Mouse (Mus musculus): ENCODE measurements at regions not wholly inside any gene's neighbourhood (a gene's known extent, or its start where the extent isn't known, plus 50 kb on each side); places are given as distances from the start of the nearest gene placed in this dataset.
A peak's percentile ranks its signal among the peaks of the same experiment; 100 is the strongest.
"Not testable (repeated sequence)": the region's sequence is repeated elsewhere in the genome, so short reads cannot be mapped to it uniquely, and the experiment has no call there.

GRCm38 (mm10) chr4:28064935-28065334, 748.0 kb upstream of the Epha7 start:
- DNase-seq, result no peak

- no peak for DNase-seq
These were observed 747.1 kb upstream of the Epha7 start for GRCm38 (mm10) chr4:28065828-28066227.

- no peak for DNase-seq
These were observed 733.9 kb upstream of the Epha7 start for GRCm38 (mm10) chr4:28079030-28079429.

GRCm38 (mm10) chr4:28092854-28093253, 720.1 kb upstream of the Epha7 start:
- DNase-seq, result no peak

GRCm38 (mm10) chr4:28143165-28143564, 669.8 kb upstream of the Epha7 start:
- no peak for DNase-seq

GRCm38 (mm10) chr4:28155116-28155515, 657.8 kb upstream of the Epha7 start:
- no peak for DNase-seq

GRCm38 (mm10) chr4:28176771-28177170, 636.2 kb upstream of the Epha7 start:
- peak; percentile 6 for DNase-seq

GRCm38 (mm10) chr4:28190861-28191260, 622.1 kb upstream of the Epha7 start:
- DNase-seq, result no peak

- DNase-seq, result no peak
These were observed 585.2 kb upstream of the Epha7 start for GRCm38 (mm10) chr4:28227594-28228208.

GRCm38 (mm10) chr4:28235516-28235915, 577.4 kb upstream of the Epha7 start:
- DNase-seq, result not testable (repeated sequence)

GRCm38 (mm10) chr4:28242272-28242671, 570.7 kb upstream of the Epha7 start:
- DNase-seq, result no peak

All from adrenal gland, postnatal 10 days (tissue).